8 mouse cellular contexts compared by ENCODE assay signal in the genomic region with DNA sequence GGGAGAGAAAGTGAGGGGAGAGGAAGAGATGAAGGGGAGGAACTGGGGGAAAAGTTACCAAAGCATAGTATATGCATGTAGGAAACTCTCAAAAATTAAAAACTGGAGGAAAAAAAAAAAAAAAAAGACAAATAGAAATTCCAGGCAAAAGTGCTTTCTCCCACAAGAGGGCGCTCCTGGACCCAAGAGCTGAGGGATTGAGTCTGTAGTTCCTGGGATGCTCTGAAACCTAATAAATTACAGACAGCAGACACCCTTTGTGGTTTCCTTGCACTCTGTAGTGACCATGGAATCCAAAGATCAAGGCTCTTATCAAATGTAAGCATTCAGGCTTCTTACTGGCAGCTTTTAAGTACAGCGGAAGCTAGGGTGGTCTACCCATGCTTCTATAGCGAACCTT.
DNase-seq lines count a peak whose midpoint lies in the region; ATAC-seq and TF ChIP-seq lines count a peak whose summit lies in the region.

No protein-coding gene starts in this region.

- H3K4me1 ChIP-seq in heart, adult 2 months (ENCODE audit: control insufficient read depth, insufficient read depth, low read length) = peaks cover 9% of the 10 kb centered on the region
- H3K4me1 ChIP-seq in ES-Bruce4 (ENCODE audit: control insufficient read depth, insufficient read depth, low read length) = no peaks in the 10 kb centered on the region
- H3K4me1 ChIP-seq in cerebellum, adult 2 months (ENCODE audit: control insufficient read depth, insufficient read depth, low read length) = no peaks in the 10 kb centered on the region
- H3K4me1 ChIP-seq in midbrain, postnatal 0 days (ENCODE audit: insufficient read depth, low read length) = no peaks in the 10 kb centered on the region

- no peak for TF ChIP-seq EP300 in heart, adult 2 months (IDR thresholded peaks at IDR 0.05; ENCODE audit: insufficient read depth, low read depth, low read length)
- TF ChIP-seq EP300 in ES-Bruce4 (IDR thresholded peaks at IDR 0.05; ENCODE audit: insufficient read depth, low read depth, low read length) = no peak

- peak overlapping the region; percentile 77 for H3K27ac ChIP-seq in heart, adult 2 months
- no peak overlapping the region for H3K27ac ChIP-seq in ES-Bruce4 (ENCODE audit: insufficient read depth, low read length)
- no peak overlapping the region for H3K27ac ChIP-seq in cerebellum, adult 2 months (ENCODE audit: insufficient read depth, low read length)
- peak overlapping the region; percentile 13; the same call in 1 of the 2 replicates for H3K27ac ChIP-seq in midbrain, postnatal 0 days (ENCODE audit: low read depth, low read length)

- peak; percentile 91; the same call in 1 of the 2 replicates for TF ChIP-seq CTCF in heart, adult 2 months (IDR thresholded peaks at IDR 0.05)
- TF ChIP-seq CTCF in ES-Bruce4 (IDR thresholded peaks at IDR 0.05; ENCODE audit: low read depth, low read length) = peak; percentile 25
- TF ChIP-seq CTCF in cerebellum, adult 2 months (IDR thresholded peaks at IDR 0.05; ENCODE audit: borderline replicate concordance, insufficient read depth, low read depth, low read length) = peak; percentile 61; the same call in 1 of the 2 replicates
- TF ChIP-seq CTCF in midbrain, postnatal 0 days (IDR thresholded peaks at IDR 0.05) = peak; percentile 83

- H3K9ac ChIP-seq in heart, adult 2 months (ENCODE audit: low read depth, low read length) = peak overlapping the region; percentile 58; the same call in 1 of the 2 replicates
- H3K9ac ChIP-seq in ES-Bruce4 (ENCODE audit: low read depth, poor library complexity, severe bottlenecking) = no peak overlapping the region
- no peak overlapping the region for H3K9ac ChIP-seq in midbrain, postnatal 0 days (replicated peaks; ENCODE audit: low read length, poor library complexity, severe bottlenecking)

- H3K79me2 ChIP-seq in heart, adult 2 months (replicated peaks; ENCODE audit: control insufficient read depth, insufficient read depth, low read length) = no peaks in the 10 kb centered on the region

- H3K36me3 ChIP-seq in heart, adult 2 months (ENCODE audit: control insufficient read depth, insufficient read depth, low read length) = peaks cover 2% of the 10 kb centered on the region; the same call in 1 of the 2 replicates
- no peaks in the 10 kb centered on the region for H3K36me3 ChIP-seq in ES-Bruce4 (ENCODE audit: control insufficient read depth, insufficient read depth, low read length, poor library complexity, severe bottlenecking)
- H3K36me3 ChIP-seq in midbrain, postnatal 0 days (ENCODE audit: insufficient read depth, low read length) = no peaks in the 10 kb centered on the region

- no peak for ATAC-seq in midbrain, postnatal 0 days (ENCODE audit: low FRiP score)

- no peak for TF ChIP-seq POLR2A in heart, adult 2 months (IDR thresholded peaks at IDR 0.05; ENCODE audit: insufficient read depth, low read depth, low read length)
- no peak for TF ChIP-seq POLR2A in ES-Bruce4 (IDR thresholded peaks at IDR 0.05; ENCODE audit: insufficient read depth, low read length)
- TF ChIP-seq POLR2A in cerebellum, adult 2 months (IDR thresholded peaks at IDR 0.05; ENCODE audit: borderline replicate concordance, insufficient read depth, low read length) = no peak

- no peaks in the 10 kb centered on the region for H3K27me3 ChIP-seq in heart, adult 2 months (ENCODE audit: control insufficient read depth, insufficient read depth, low read length)
- no peaks in the 10 kb centered on the region for H3K27me3 ChIP-seq in ES-Bruce4 (ENCODE audit: control insufficient read depth, insufficient read depth, low read length, poor library complexity, severe bottlenecking)
- H3K27me3 ChIP-seq in cerebellum, adult 2 months (ENCODE audit: control insufficient read depth, insufficient read depth, low read length) = no peaks in the 10 kb centered on the region
- no peaks in the 10 kb centered on the region for H3K27me3 ChIP-seq in midbrain, postnatal 0 days (ENCODE audit: insufficient read depth, low read length)

- H3K4me2 ChIP-seq in midbrain, postnatal 0 days (ENCODE audit: low read depth, low read length, poor library complexity, severe bottlenecking) = no peak overlapping the region

- 0 out of 2 replicates have a peak overlapping the region, but pooled peaks have one; percentile 4 for H3K4me3 ChIP-seq in heart, adult 2 months
- no peak overlapping the region for H3K4me3 ChIP-seq in ES-Bruce4 (ENCODE audit: low read depth, low read length)
- H3K4me3 ChIP-seq in cerebellum, adult 2 months (replicated peaks; ENCODE audit: insufficient read depth, low read depth, low read length) = no peak overlapping the region
- no peak overlapping the region for H3K4me3 ChIP-seq in midbrain, postnatal 0 days (ENCODE audit: low read depth, low read length)

- intact Hi-C loops in heart, adult 2 months (cut with DNase I) = loop anchor here (1.0 to 10.0 kb wide), 5 partner anchors 139 to 989 kb away; no protein-coding TSS in a partner anchor

- DNase-seq in heart, adult 2 months = peak; percentile 63 to 77
- DNase-seq in heart, adult 11 months = no peak
- peak; percentile 49 to 60 for DNase-seq in cerebellum, adult 2 months
- peak; percentile 57 to 75 for DNase-seq in gastrocnemius, postnatal 4 days (ENCODE audit: low spot score in 2 of 2)
- peak; percentile 45 to 61 for DNase-seq in layer of hippocampus, postnatal 36 days
- peak; percentile 75 for DNase-seq in midbrain, postnatal 0 days (ENCODE audit: low spot score)
- DNase-seq in thymus, postnatal 25 days = no peak

- H3K9me3 ChIP-seq in ES-Bruce4 (replicated peaks; ENCODE audit: control insufficient read depth, insufficient read depth, low read length, poor library complexity, severe bottlenecking) = no peaks in the 10 kb centered on the region
- H3K9me3 ChIP-seq in midbrain, postnatal 0 days (ENCODE audit: low read length) = no peaks in the 10 kb centered on the region

- WGBS in heart, adult 2 months = 49% methylated on average over 3 of the region's 3 CpGs
- 54% methylated on average over 3 of the region's 3 CpGs for WGBS in cerebellum, adult 2 months
- 59% methylated on average over 3 of the region's 3 CpGs for WGBS in midbrain, postnatal 0 days

Comparison
In these comparisons a context has a peak if more than half of its experiments do, and no peak if none do; other contexts are left out.
1. DNase-seq: peak in heart, adult 2 months (2 of 2), cerebellum, adult 2 months (2 of 2), gastrocnemius, postnatal 4 days (2 of 2), layer of hippocampus, postnatal 36 days (2 of 2) and midbrain, postnatal 0 days (single experiment); none in heart, adult 11 months (single experiment) and thymus, postnatal 25 days (single experiment).
2. H3K27ac ChIP-seq: peak in heart, adult 2 months (single experiment) and midbrain, postnatal 0 days (single experiment); none in ES-Bruce4 (single experiment) and cerebellum, adult 2 months (single experiment).
3. CTCF ChIP-seq: peak in every context shown above with its lines; median percentile 91 in heart, adult 2 months; 83 in midbrain, postnatal 0 days; 61 in cerebellum, adult 2 months; 25 in ES-Bruce4.